Mouse (Mus musculus): ENCODE measurements at regions not wholly inside any gene's neighbourhood (a gene's known extent, or its start where the extent isn't known, plus 50 kb on each side); places are given as distances from the start of the nearest gene placed in this dataset.

- peak; percentile 39; the same call in 1 of the 2 replicates for TF ChIP-seq CTCF (IDR thresholded peaks at IDR 0.05; ENCODE audit: extremely low read depth, insufficient read depth, low read length)
- no peak for TF ChIP-seq POLR2A (IDR thresholded peaks at IDR 0.05; ENCODE audit: extremely low read depth, insufficient read depth, low read length)
- H3K4me1 ChIP-seq (ENCODE audit: control insufficient read depth, insufficient read depth, low read length) = no peaks in the 10 kb centered on the region
- H3K27ac ChIP-seq (ENCODE audit: insufficient read depth, low read length) = no peak overlapping the region
- no peak overlapping the region for H3K4me3 ChIP-seq (ENCODE audit: insufficient read depth, low read length)
Measured at GRCm38 (mm10) chrX:150709416-150709815, 52.0 kb upstream of the Tro start.

Data from cortical plate, adult 2 months (tissue).